Mouse (Mus musculus) lung, postnatal 10 days (tissue): ENCODE results near the gene Fam89b.
A peak's percentile ranks its signal among the peaks of the same experiment; 100 is the strongest.

Experiments used
- DNase-seq: peaks from one replicate; pipeline ENCODE4 v3.0.0; 2021

Gene Fam89b

GRCm38 (mm10) chr19:5734325-5734724, 4.9 kb upstream of the Fam89b start:
- DNase-seq, result no peak

- DNase-seq, result peak; percentile 97
These were observed 2.0 kb upstream of the Fam89b start for GRCm38 (mm10) chr19:5731264-5731978.

- peak; percentile 61 for DNase-seq
These were observed 1.1 kb upstream of the Fam89b start for GRCm38 (mm10) chr19:5730314-5731186.

- peak; percentile 77 for DNase-seq
These were observed 616 bp downstream of the Fam89b start for GRCm38 (mm10) chr19:5728631-5729443.

GRCm38 (mm10) chr19:5727701-5728100, 1.8 kb downstream of the Fam89b start:
- peak; percentile 93 for DNase-seq

DNA sequence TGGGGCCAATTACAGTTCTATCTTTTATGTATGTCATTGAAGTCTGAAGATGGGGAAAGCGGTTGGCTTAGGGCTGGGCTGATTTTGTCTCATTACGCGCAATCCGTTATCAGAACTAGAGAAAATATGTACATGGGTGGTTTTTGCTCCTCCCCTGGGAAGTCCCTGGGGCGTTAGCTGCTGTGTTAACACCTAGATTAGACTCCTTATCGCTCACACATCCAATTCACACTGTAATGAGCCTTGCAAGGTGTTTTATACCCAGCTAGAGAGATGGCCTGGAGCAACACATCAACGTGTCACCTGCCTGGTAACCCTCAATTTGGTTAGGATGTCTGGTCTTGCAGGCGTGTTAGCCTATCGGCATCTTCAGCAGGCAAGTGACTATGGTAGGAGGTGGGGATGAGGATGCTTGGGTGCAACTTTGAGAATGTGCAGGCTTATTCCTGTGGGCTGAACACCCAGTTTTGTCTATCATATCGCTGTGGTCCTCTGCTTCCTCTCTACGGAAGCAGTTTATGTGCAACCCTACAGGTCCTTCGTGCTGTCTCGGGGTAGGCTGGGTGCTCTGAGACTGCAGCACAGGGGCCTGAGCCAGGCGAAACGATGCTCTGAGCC, 2.4 kb downstream of the Fam89b start:
- no peak for DNase-seq

DNA sequence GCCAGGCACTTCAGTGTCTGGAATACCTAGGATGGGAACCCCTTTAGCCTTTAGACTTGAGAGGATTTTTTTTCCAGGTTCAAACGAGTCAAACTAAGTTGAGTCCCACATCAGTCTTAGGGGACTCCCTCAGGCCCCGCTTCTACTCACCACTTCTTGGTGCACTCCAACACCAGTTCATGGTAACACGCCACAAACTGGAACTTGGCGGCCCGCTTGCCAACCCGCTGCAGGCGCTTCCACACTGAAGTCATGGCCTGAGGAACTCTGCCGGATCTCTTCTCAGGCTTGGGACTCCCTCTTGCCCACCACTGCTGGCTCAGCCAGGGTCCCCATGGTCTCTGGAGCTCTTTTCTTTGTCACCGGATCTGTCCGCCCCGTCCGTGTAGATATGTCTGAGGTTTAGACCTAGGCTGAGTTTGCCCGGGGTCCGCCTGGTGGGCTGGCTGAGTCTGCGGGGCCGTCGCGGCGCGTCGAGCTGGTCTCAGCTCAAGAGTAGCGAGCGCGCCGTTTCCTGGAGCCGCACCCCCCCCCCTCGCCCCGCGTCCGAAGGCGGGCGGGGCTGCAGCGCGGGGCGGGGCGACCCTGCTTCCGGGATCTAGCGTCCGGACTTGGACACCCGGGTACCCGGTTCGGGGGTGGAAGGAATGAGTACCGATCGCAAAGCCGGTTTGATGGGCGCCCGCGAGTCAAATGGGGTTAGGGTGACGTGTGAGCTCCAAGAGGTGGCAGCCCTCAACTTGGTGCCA, 3.5 kb downstream of the Fam89b start, which contains the start of gene Ehbp1l1:
Gene Ehbp1l1, minus strand, starts transcription at position 551 of the 749 bp plus-strand sequence.
- DNase-seq, result peak; percentile 85

GRCm38 (mm10) chr19:5725029-5725707, 4.3 kb downstream of the Fam89b start:
- no peak for DNase-seq

DNA sequence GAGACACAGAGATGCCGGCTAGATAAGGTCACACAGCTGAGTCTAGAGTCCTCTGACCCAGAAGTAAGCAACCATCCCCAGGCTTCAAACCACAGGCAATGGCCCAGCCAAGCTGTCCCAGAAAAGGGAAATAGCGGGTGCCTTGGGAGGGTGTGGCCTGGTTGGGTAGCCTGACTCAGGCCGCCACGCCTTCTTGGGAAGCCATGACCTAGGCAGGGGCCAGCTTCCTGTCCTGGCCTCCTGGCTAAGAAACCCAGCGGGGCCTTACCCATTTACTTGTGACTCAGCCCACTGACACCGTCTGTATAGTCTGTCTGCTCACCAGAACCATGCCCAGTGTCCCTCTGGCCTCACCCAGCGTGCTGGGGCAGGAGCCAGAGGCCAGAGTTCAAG, 4.9 kb downstream of the Fam89b start:
- DNase-seq, result peak; percentile 86

- no peak for DNase-seq
These were observed 5.4 kb downstream of the Fam89b start for GRCm38 (mm10) chr19:5723934-5724548.

GRCm38 (mm10) chr19:5722848-5723425, 6.5 kb downstream of the Fam89b start:
- DNase-seq, result no peak

DNA sequence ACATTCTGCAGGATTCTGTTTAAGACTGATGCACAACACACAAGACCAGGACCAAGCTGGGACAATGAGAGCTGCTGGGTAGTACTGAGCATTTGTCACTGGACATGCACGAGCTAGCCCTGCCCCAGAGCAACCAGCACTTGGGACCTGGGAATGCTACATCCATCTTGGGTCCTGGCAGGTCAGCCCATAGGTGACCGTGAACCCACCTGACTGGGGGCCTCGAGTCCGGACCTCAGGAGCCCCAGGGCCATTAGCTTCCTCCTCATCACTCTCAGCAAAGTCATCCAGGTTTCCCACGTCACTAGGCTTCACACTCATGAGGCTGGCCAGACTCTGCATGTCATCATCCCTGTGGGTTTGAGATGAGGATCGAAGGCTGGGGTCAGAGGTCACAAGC, 8.2 kb downstream of the Fam89b start:
- DNase-seq, result no peak

- DNase-seq, result no peak
These were observed 12.5 kb downstream of the Fam89b start for GRCm38 (mm10) chr19:5716955-5717354.

DNA sequence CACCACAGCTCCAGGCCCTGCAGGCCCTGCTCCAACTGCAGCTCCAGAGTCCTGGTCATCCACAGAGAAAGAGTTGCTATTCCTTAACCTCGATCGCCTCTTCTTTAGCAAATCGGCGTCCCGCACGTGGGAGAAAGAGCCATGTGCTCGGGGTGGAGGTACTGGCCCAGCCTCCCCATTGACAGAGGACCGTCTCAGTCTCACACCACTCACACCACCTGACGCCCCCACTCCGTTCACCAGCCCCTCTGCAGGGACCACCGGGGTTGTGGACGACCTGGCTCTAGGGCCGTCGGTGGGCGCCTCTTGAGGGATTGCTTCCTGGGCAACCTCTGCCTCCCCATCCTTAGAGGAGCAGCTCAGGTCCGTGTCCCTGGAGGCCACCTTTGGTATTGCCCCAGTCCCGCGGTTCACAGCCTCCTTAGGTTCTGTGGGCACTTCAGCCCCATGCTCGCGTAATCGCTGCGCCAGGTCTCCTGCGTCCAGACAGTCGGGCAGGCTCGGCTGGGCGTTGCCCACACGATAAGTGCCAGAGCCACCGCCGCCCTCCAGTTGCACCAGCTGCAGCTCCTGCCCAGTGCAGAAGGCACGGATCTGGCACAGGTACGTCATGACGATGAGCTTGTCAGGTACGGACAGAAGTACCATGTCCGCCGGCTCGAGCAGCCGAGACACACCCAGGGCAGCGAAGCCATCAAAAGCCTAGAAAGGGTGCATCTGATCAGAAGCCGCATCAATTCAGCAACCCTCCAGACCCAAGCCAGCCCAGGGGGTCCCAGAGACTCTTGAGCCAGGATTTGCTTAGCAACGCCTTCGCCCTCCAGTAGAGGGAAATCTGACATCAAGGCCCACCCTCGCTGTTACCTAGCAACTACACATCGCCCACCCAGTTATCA, 13.4 kb downstream of the Fam89b start:
- DNase-seq, result peak; percentile 78

DNA sequence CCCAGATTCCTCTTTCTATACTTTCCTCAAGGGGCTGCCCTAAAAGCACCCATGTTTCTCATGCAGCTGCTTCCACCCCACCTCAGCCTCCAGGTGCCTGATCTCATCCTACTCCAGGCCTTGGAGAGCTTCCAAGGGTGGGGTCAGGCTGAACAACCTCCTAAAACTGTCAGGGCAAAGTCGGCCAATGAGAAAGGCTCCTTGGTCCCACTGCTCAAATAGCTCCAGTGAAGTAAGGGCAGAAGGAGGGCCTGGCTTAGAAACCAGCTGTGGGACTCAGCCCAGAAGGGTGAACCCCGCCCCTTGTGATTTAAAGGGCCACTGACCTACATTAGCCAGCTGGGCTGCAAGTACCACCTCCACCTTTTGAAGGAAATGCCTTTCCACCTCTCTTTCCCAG, 15.7 kb downstream of the Fam89b start:
- peak; percentile 89 for DNase-seq

GRCm38 (mm10) chr19:5713255-5713654, 16.2 kb downstream of the Fam89b start:
- DNase-seq, result no peak

GRCm38 (mm10) chr19:5711907-5712460, 17.5 kb downstream of the Fam89b start:
- no peak for DNase-seq

DNA sequence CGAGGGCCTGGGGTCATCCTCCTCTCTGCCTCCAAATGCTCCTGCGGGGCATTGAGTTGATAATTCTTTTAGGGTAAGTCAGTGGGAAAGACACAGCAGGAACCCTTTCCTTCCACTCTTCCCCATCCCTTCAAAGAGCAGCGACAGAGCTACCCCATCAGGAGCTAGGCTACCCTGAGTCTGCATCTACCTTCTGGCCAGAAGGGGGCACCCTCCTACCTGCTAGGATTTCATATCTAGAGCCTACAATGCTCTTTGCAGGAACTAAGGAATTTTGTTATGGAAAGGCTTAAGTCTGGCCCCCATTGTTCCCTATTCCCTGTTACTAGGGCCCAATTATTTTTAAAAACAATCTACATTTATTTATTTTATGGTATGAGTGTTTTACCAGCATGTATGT, 18.2 kb downstream of the Fam89b start:
- DNase-seq, result peak; percentile 89

- no peak for DNase-seq
These were observed 18.9 kb downstream of the Fam89b start for GRCm38 (mm10) chr19:5710581-5710980.
